Mouse (Mus musculus) CH12.LX (cell line): Measurements from ENCODE around the gene Tsr1. TPM values are rescaled to one million over a fixed set of nuclear protein-coding genes. Genes with fewer than 3 reads are reported as not detected.

Experiments used
- DNase-seq: peaks from one replicate; pipeline ENCODE4 v3.0.0-alpha.2; 2013; ENCODE audit errors: extremely low read depth
- H3K27ac ChIP-seq: 2 replicates; pipeline ENCODE4 v1.5.1; 2012; ENCODE audit warnings: low read depth, mild to moderate bottlenecking, control low read depth, moderate library complexity; ENCODE audit not compliant: insufficient read depth
- H3K27me3 ChIP-seq: replicated peaks from 2 replicates; pipeline ENCODE3; 2012; ENCODE audit warnings: inconsistent platforms
- H3K36me3 ChIP-seq, 2 experiments: replicated peaks in 1 of 2; 2 replicates each; pipeline versions ENCODE3 to v1.6.1; 2012; ENCODE audit warnings: inconsistent platforms in 1 of 2, low read length in 1 of 2, mild to moderate bottlenecking in 1 of 2, mixed read lengths in 1 of 2, moderate library complexity in 1 of 2; ENCODE audit not compliant: control insufficient read depth in 1 of 2, insufficient read depth in 1 of 2
- H3K4me1 ChIP-seq, 2 experiments: 2 replicates each; pipeline ENCODE4 v1.6.1; 2012; ENCODE audit warnings: inconsistent platforms in 1 of 2, moderate library complexity in 1 of 2; ENCODE audit not compliant: insufficient read depth in 2 of 2, control insufficient read depth in 1 of 2
- H3K4me2 ChIP-seq: 2 replicates; pipeline ENCODE4 v1.6.1; 2012; ENCODE audit warnings: low read depth, mild to moderate bottlenecking, control low read depth; ENCODE audit not compliant: poor library complexity, insufficient read depth, severe bottlenecking
- H3K4me3 ChIP-seq, 3 experiments: fragments of 150-350 bp in 1 of 3; sonication (generic) in 1 of 3; replicated peaks in 1 of 3; 2 replicates each; pipeline versions ENCODE3 to v1.5.1; 2011 to 2012; ENCODE audit warnings: low read depth in 2 of 3, low read length in 2 of 3, mild to moderate bottlenecking in 2 of 3, moderate library complexity in 2 of 3, control low read depth in 1 of 3, improper control_type of control experiment in 1 of 3, inconsistent platforms in 1 of 3, mixed read lengths in 1 of 3; ENCODE audit not compliant: poor library complexity in 1 of 3
- H3K79me2 ChIP-seq: replicated peaks from 2 replicates; pipeline ENCODE4 v1.6.1; 2012; ENCODE audit warnings: mild to moderate bottlenecking, moderate library complexity; ENCODE audit not compliant: control insufficient read depth, poor library complexity, insufficient read depth, severe bottlenecking; ENCODE audit errors: extremely low read depth
- H3K9ac ChIP-seq: 2 replicates; pipeline ENCODE4 v1.6.1; 2012; ENCODE audit warnings: low read depth, mild to moderate bottlenecking, control low read depth, moderate library complexity; ENCODE audit not compliant: insufficient read depth
- H3K9me3 ChIP-seq: replicated peaks from 2 replicates; pipeline ENCODE3; 2012; ENCODE audit warnings: low read length, inconsistent platforms, mixed read lengths
- CHD1 ChIP-seq: IDR thresholded peaks from 2 replicates; pipeline ENCODE4 v1.6.1; 2012; ENCODE audit warnings: low read depth, low read length, improper control_type of control experiment, inconsistent platforms
- KAT2A ChIP-seq: IDR thresholded peaks from 2 replicates; pipeline ENCODE4 v1.6.1; 2012; ENCODE audit warnings: low read length, improper control_type of control experiment, inconsistent platforms; ENCODE audit not compliant: insufficient replicate concordance
- MAX ChIP-seq: IDR thresholded peaks from 2 replicates; pipeline ENCODE4 v1.6.1; 2011; ENCODE audit warnings: low read length, improper control_type of control experiment
- MAZ ChIP-seq: IDR thresholded peaks from 2 replicates; pipeline ENCODE4 v1.6.1; 2012; ENCODE audit warnings: low read depth, mild to moderate bottlenecking, inconsistent platforms, low read length, improper control_type of control experiment, moderate library complexity
- MYC ChIP-seq: IDR thresholded peaks from 2 replicates; pipeline ENCODE4 v1.6.1; 2011; ENCODE audit warnings: low read depth, mild to moderate bottlenecking, improper control_type of control experiment, low read length
- NRF1 ChIP-seq: IDR thresholded peaks from 2 replicates; pipeline ENCODE4 v1.6.1; 2014; ENCODE audit warnings: low read depth, mild to moderate bottlenecking, inconsistent platforms, low read length, improper control_type of control experiment, moderate library complexity
- PAX5 ChIP-seq: IDR thresholded peaks from 2 replicates; pipeline ENCODE4 v1.6.1; 2012; ENCODE audit warnings: low read length, inconsistent platforms, mixed read lengths
- POLR2AphosphoS2 ChIP-seq: IDR thresholded peaks from 2 replicates; pipeline ENCODE4 v1.6.1; 2011; ENCODE audit warnings: low read depth, low read length, improper control_type of control experiment
- RAD21 ChIP-seq: IDR thresholded peaks from 2 replicates; pipeline ENCODE4 v1.6.1; 2011; ENCODE audit warnings: low read depth, mild to moderate bottlenecking, low read length, improper control_type of control experiment, moderate library complexity
- SIN3A ChIP-seq: IDR thresholded peaks from 2 replicates; pipeline ENCODE4 v1.6.1; 2012; ENCODE audit warnings: low read length, improper control_type of control experiment, inconsistent platforms
- SMC3 ChIP-seq: IDR thresholded peaks from 2 replicates; pipeline ENCODE4 v1.6.1; 2011; ENCODE audit warnings: low read depth, low read length, improper control_type of control experiment
- UBTF ChIP-seq: IDR thresholded peaks from 2 replicates; pipeline ENCODE4 v1.6.1; 2012; ENCODE audit warnings: low read depth, mild to moderate bottlenecking, inconsistent platforms, low read length, improper control_type of control experiment, moderate library complexity
- ZC3H11A ChIP-seq: IDR thresholded peaks from 2 replicates; pipeline ENCODE4 v1.6.1; 2012; ENCODE audit warnings: low read depth, mild to moderate bottlenecking, inconsistent platforms, low read length, improper control_type of control experiment
- dilution Hi-C: fragments of 300-500 bp; cut with MboI; formaldehyde crosslinking; loops from 2 replicates; pipeline ENCODE4 v1.14.3; 2020; ENCODE audit warnings: low sequenced_read_pairs; ENCODE audit not compliant: extremely low pct_unique_long_range_greater_than_20kb, extremely low pct_ligation_motif_present
- in situ Hi-C: fragments of 300-500 bp; cut with MboI; formaldehyde crosslinking; loops from 3 replicates; pipeline ENCODE4 v1.14.3; 2019; ENCODE audit warnings: low sequenced_read_pairs, low pct_ligation_motif_present, low pct_unique_long_range_greater_than_20kb, mixed read lengths
- polyA plus RNA-seq: library from polyadenylated mRNA; unstranded; fragments of >175 nt; gene quantifications from 2 replicates; pipeline ENCODE4 v1.2.1, GENCODE M21; 2012; ENCODE audit warnings: low read depth; ENCODE audit not compliant: insufficient read length
- total RNA-seq, 2 experiments: library from RNA; depleted of rRNA; stranded (reverse); fragments of 300-350 nt in 1 of 2; fragments of >200 nt in 1 of 2; gene quantifications; 2 replicates each; pipeline ENCODE4 v1.2.3; 2012 to 2014

The Tsr1 gene
- total and polyA plus RNA-seq, 3 experiments = 85.2 to 149 (median 101) TPM

- peak within 1 kb of the TSS; percentile 56 for H3K9ac ChIP-seq
- H3K79me2 ChIP-seq = peaks cover 42% of the 10 kb centered on the region
- dilution Hi-C loops = no loop called here
- DNase-seq = peak; percentile 51
- TF ChIP-seq SIN3A (0 out of 2 replicates have a peak, but pooled peaks have one; percentile 7), KAT2A (no peak), MAZ (peak; percentile 50; the same call in 1 of the 2 replicates), SMC3 (no peak), UBTF (peak; percentile 26; the same call in 1 of the 2 replicates), NRF1 (no peak)
- H3K9me3 ChIP-seq = no peaks in the 10 kb centered on the region
- no peaks in the 10 kb centered on the region for H3K27me3 ChIP-seq
- in situ Hi-C loops = no loop called here
- peak within 1 kb of the TSS; percentile 80 for H3K4me2 ChIP-seq
- H3K4me1 ChIP-seq = peaks cover 5 to 38% of the 10 kb centered on the region in 2 experiments; a peak in 3 of 4 replicates
- peaks cover 22 to 31% of the 10 kb centered on the region in 2 experiments for H3K36me3 ChIP-seq
- peak within 1 kb of the TSS; percentile 59 to 97 (median 91) for H3K4me3 ChIP-seq
- H3K27ac ChIP-seq = peak within 1 kb of the TSS; percentile 41
Observed at GRCm38 (mm10) chr11:74896901-74897677, 782 bp upstream of the Tsr1 start, which contains the start of gene Sgsm2. Gene Sgsm2 (minus strand): TSS chr11:74897060.

- Histone ChIP-seq H3K4me2 (peak overlapping the region; percentile 96), H3K9me3 (no peaks in the 10 kb centered on the region)
- TF ChIP-seq RAD21 (no peak), CHD1 (peak; percentile 15; the same call in 1 of the 2 replicates), MYC (peak; percentile 29; the same call in 1 of the 2 replicates), MAX (peak; percentile 45), ZC3H11A (no peak), POLR2AphosphoS2 (no peak; the same call in 1 of the 2 replicates), PAX5 (no peak)
- TF ChIP-seq, all 38 proteins: peak for 3
- dilution Hi-C loops = no loop called here
- in situ Hi-C loops = no loop called here
- Histone ChIP-seq H3K27ac (peak overlapping the region; percentile 28), H3K4me1 (peaks cover 5 to 49% of the 10 kb centered on the region in 2 experiments; a peak in 3 of 4 replicates), H3K4me3 (peak overlapping the region; percentile 59 to 97 (median 91)), H3K79me2 (peaks cover 45% of the 10 kb centered on the region), H3K9ac (peak overlapping the region; percentile 70), H3K27me3 (no peaks in the 10 kb centered on the region), H3K36me3 (peaks cover 32 to 44% of the 10 kb centered on the region in 2 experiments)
- DNase-seq = no peak
Observed at GRCm38 (mm10) chr11:74898517-74898827, 601 bp downstream of the Tsr1 start.
